Comparison of ENCODE assay signal across 16 mouse cellular contexts in genomic region chr10:69134356-69134755, GRCm38 (mm10).
"Had no signal": no experiment of that assay in that cellular context is flagged by ENCODE, and none has a peak within 500 bp of the region (broad histone marks: within the 10 kb centered on the region; RNA-seq: fewer than 3 reads in every experiment).

No protein-coding gene starts in this region.

- H3K9me3 ChIP-seq: midbrain, embryonic 10.5 days; midbrain, embryonic 12.5 days; neural tube, embryonic 12.5 days had no signal

- H3K27me3 ChIP-seq: midbrain, embryonic 12.5 days; neural tube, embryonic 12.5 days had no signal

- DNase-seq: lung, adult 18-20 months; lung, embryonic 14.5 days; lung, postnatal 10 days; lung, postnatal 4 days; midbrain, embryonic 14.5 days; right cerebral cortex, postnatal 25 days; right cerebral cortex, postnatal 4 days; spleen, adult 18-20 months; thymus, adult 2 months; thymus, postnatal 14 days; thymus, postnatal 36 days had no signal

- H3K9ac ChIP-seq: liver, embryonic 14.5 days; lung, embryonic 14.5 days; midbrain, embryonic 12.5 days; neural tube, embryonic 12.5 days had no signal

- H3K4me3 ChIP-seq: midbrain, embryonic 10.5 days; midbrain, embryonic 12.5 days; neural tube, embryonic 12.5 days had no signal

- H3K4me1 ChIP-seq: midbrain, embryonic 10.5 days; midbrain, embryonic 12.5 days had no signal

- H3K36me3 ChIP-seq: midbrain, embryonic 10.5 days; midbrain, embryonic 12.5 days; neural tube, embryonic 12.5 days had no signal

- H3K4me2 ChIP-seq: lung, embryonic 14.5 days; midbrain, embryonic 12.5 days; neural tube, embryonic 12.5 days had no signal

- ATAC-seq: midbrain, embryonic 16.5 days had no signal

- H3K27ac ChIP-seq: liver, embryonic 14.5 days; midbrain, embryonic 10.5 days; midbrain, embryonic 12.5 days; neural tube, embryonic 12.5 days had no signal
